In genomic region chr10:7142287-7142686, GRCm38 (mm10) we compare ENCODE assay signal across 16 mouse cellular contexts.
A peak's percentile ranks its signal among the peaks of the same experiment; 100 is the strongest.
DNase-seq lines count a peak whose midpoint lies in the region; ATAC-seq lines count a peak whose summit lies in the region.
"Had no signal": no experiment of that assay in that cellular context is flagged by ENCODE, and none has a peak within 500 bp of the region (broad histone marks: within the 10 kb centered on the region; RNA-seq: fewer than 3 reads in every experiment).

No protein-coding gene starts in this region.

- no peak overlapping the region for H3K4me3 ChIP-seq in kidney, embryonic 15.5 days (replicated peaks)
- H3K4me3 ChIP-seq: hindbrain, embryonic 10.5 days; liver, embryonic 13.5 days; midbrain, embryonic 15.5 days; neural tube, embryonic 13.5 days had no signal

- H3K27me3 ChIP-seq in kidney, embryonic 15.5 days: no peaks in the 10 kb centered on the region
- H3K27me3 ChIP-seq: liver, embryonic 13.5 days; midbrain, embryonic 15.5 days; neural tube, embryonic 13.5 days had no signal

- H3K4me1 ChIP-seq in kidney, embryonic 15.5 days: peaks cover 36% of the 10 kb centered on the region
- H3K4me1 ChIP-seq: hindbrain, embryonic 10.5 days; liver, embryonic 13.5 days; midbrain, embryonic 15.5 days had no signal

- no peak for ATAC-seq in kidney, embryonic 15.5 days (replicated peaks; ENCODE audit: low FRiP score)
- ATAC-seq in inflammation-experienced regulatory T-cells, adult 6 months: no peak
- ATAC-seq: midbrain, embryonic 15.5 days had no signal

- no peaks in the 10 kb centered on the region for H3K9me3 ChIP-seq in kidney, embryonic 15.5 days (replicated peaks)
- H3K9me3 ChIP-seq: G1E; hindbrain, embryonic 10.5 days; liver, embryonic 13.5 days; midbrain, embryonic 15.5 days; neural tube, embryonic 13.5 days had no signal

- H3K9ac ChIP-seq in kidney, embryonic 15.5 days: no peak overlapping the region
- H3K9ac ChIP-seq: liver, embryonic 13.5 days; midbrain, embryonic 15.5 days; neural tube, embryonic 13.5 days had no signal

- peaks cover 18% of the 10 kb centered on the region for H3K36me3 ChIP-seq in kidney, embryonic 15.5 days
- H3K36me3 ChIP-seq: G1E; liver, embryonic 13.5 days; midbrain, embryonic 15.5 days; neural tube, embryonic 13.5 days had no signal

- no peak overlapping the region for H3K4me2 ChIP-seq in kidney, embryonic 15.5 days
- H3K4me2 ChIP-seq: liver, embryonic 13.5 days; midbrain, embryonic 15.5 days; neural tube, embryonic 13.5 days had no signal

- peak; percentile 18 for DNase-seq in gastrocnemius, adult 18-20 months (ENCODE audit: low spot score)
- DNase-seq in gastrocnemius, postnatal 10 days: no peak
- DNase-seq in kidney, postnatal 10 days: no peak
- peak; percentile 42 to 52 for DNase-seq in heart, postnatal 10 days
- peak; percentile 73 for DNase-seq in lung, postnatal 36 days
- no peak for DNase-seq in ovary, postnatal 36 days (ENCODE audit: low spot score)
- DNase-seq: B cell, adult 2 months; liver, embryonic 13.5 days; right cerebral cortex, adult 18-20 months; thymus, postnatal 14 days had no signal

- 0 out of 2 replicates have a peak overlapping the region, but pooled peaks have one; percentile 6 for H3K27ac ChIP-seq in kidney, embryonic 15.5 days
- H3K27ac ChIP-seq: hindbrain, embryonic 10.5 days; liver, embryonic 13.5 days; midbrain, embryonic 15.5 days; neural tube, embryonic 13.5 days had no signal

- 68% methylated on average over 8 of the region's 8 CpGs for WGBS in kidney, embryonic 15.5 days

- intact Hi-C loops in heart, postnatal 10 days (cut with DNase I): loop anchor here (5.0 kb wide), 2 partner anchors 45 to 70 kb away; partner anchors contain the start of gene Cnksr3

Comparison
In these comparisons a context has a peak if more than half of its experiments do, and no peak if none do; other contexts are left out.
1. DNase-seq: peak in gastrocnemius, adult 18-20 months (single experiment), heart, postnatal 10 days (2 of 2) and lung, postnatal 36 days (single experiment); none in gastrocnemius, postnatal 10 days (single experiment), kidney, postnatal 10 days (single experiment) and ovary, postnatal 36 days (single experiment).